Mouse (Mus musculus) heart, adult 11 months (tissue): ENCODE results near the gene Dennd1b.
A peak's percentile ranks its signal among the peaks of the same experiment; 100 is the strongest.

ENCODE experiments used
- DNase-seq: peaks from one replicate; pipeline ENCODE4 v3.0.0; 2022

Gene Dennd1b

DNA sequence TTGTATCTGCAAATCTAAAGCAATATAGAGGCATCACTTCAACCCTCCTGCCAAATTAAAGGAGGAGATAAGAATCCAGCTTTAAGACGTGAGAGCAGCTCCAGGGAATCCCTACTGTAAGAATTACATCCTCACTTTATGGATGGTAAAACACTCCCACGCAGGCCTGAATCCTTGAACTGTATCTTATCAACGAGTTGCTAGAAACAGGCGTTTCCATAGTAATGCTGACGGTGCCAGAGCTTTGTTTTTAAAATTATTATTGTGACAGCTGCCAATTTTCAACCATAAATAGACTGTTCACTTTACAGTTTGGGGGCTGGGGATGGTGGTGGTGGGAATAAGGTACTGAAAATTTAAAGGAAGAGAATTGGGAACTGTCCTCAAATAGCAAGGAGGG is 239.8 kb downstream of the Dennd1b start:
- DNase-seq, result no peak

- no peak for DNase-seq
These were observed 243.0 kb downstream of the Dennd1b start for GRCm38 (mm10) chr1:139206259-139206658.

DNA sequence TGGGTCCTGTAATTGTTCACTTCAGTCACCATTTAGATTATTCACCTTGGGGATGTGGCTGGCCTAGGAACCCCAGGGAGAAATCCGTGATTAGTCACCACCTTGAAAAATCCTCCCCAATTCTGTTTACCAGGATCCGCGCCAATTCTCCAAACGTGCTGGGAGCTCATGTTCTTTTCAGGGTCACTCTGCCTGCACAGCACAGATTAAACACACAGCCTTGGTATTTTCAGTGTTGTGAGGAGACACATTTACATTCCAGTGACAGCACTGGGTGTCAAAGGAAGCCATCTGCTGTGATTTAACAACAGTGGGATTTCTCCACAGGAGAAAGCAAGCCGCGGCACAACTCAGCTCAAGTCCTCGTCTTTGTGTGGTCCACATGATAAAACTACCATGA is 246.6 kb downstream of the Dennd1b start:
- DNase-seq, result no peak

DNA sequence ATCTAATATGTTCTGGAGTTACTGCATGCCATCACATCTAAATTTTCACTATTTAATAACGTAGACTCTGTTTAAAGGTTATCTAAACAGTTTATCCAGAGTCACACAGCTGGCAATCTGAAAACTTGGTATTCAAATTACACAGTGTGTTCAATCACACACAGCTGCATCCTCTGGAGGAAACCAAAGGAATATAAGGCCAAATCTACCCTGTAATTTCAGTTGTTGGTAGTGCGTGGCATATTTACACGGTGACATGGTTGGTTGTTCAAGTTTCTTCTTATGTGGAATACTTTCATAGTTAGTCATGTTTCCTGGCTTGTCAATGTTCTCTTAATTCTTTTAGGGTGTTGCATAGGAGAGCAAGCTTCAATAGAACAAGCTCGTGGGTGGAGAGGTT is 247.3 kb downstream of the Dennd1b start:
- no peak for DNase-seq

GRCm38 (mm10) chr1:139215311-139215710 is 252.1 kb downstream of the Dennd1b start:
- peak; percentile 93 for DNase-seq

- DNase-seq, result no peak
These were observed 260.6 kb downstream of the Dennd1b start for GRCm38 (mm10) chr1:139223804-139224203.

DNA sequence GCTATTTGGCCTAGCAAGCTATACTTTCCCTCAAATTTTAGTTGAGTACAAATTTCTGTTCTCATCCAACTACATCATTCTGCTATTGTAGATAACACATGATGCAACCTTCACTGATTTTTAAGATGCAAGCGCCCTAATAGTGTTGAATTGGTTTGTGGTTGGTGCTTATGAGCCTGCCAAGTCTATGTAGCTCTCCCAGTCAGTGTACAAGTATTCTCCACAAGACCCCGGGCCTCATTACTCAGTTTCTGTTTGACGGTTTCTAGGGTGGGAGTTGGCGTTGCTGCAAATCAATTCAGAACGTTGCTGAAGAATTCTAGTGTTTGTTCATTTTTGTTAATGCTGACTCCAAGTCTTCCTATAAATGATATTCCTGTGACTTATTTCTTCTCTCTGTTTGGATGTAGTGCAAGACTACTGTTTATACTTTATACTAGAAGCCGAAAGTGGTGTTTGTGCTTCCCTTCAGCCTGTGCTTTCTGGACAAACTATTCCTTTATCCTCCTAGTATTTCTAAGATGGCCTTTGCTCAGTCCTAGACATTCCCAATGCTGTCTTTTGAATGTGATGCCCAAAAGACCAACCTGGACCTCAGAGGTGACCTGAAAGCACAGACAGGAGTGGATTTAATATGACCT is 261.2 kb downstream of the Dennd1b start:
- no peak for DNase-seq
